Mouse (Mus musculus) E14TG2a.4 (cell line): Measurements from ENCODE around the gene Cenpu.

Experiments used
- CTCF ChIP-seq: conservative IDR thresholded peaks from 2 replicates; pipeline ENCODE4 v1.5.1; 2014; ENCODE audit warnings: low read length
- POU5F1 ChIP-seq: IDR thresholded peaks from 2 replicates; pipeline ENCODE4 v1.6.1; 2014; ENCODE audit warnings: low read length, borderline replicate concordance

DNA sequence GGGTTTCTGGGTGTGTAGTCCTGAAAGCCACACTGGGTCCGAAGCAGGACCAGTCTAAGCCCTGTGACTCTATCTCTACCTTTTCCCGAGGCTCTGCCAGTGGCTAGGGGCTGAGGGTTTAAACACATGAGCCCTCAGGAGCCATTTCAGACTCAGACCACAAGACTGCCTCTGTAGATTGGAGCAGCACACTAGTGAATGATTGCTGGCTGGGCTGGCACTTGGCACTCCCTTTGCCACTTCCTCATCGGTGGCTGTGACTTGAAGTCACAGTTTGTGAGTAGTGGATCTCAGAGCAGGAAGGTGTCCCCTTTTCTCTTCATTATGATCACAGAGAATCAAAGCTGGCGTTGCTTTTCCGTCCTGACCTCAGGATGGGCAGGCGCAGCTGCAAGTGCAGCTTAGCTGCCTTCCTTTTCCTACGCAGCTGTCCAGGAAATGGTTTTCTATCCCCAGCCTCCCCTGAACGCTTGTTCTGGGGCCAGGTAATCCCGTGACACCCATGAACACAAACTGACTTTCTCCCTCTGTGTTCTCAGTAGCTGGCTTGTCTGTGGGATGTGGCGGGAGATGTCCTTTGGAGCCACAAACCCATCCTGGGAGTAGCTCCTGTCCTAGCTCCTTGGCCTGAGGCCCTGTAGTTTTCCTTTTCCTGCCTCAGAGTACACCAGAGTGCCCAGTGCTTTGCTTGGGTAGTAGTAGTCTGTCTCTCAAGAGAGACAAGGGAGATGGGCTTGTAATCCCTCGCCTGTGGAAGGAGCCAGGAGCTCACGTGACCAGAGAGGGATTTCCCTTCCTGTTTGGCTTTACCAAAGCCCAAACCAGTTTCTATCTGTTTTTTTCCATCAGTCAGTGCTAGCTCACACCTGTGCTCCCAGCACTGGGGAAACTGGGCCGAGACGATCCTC, 43.1 kb upstream of the Cenpu start:
- TF ChIP-seq CTCF (no peak), POU5F1 (no peak)
